8 mouse cellular contexts compared by ENCODE assay signal in the genomic region with DNA sequence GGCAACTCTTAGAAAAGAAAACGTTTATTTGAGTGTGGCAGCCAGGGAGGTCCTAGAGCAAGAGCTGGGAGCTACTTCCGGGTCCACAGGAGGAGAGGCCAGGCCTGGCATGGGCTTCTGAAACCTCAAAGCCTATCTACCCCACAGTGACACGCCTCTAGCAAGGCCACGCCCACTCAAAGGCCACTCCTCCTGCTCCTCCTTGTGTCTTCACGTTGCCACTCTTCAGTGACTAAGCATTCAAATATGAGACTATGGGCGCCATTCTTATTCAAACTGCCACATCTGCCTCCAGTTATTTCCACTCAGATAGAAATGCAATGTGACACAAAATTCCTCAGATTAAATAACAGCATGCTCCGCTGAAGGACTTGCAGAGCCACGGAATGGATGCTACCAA. TPM values are rescaled to one million over a fixed set of nuclear protein-coding genes. Genes with fewer than 3 reads are reported as not detected.
DNase-seq lines count a peak whose midpoint lies in the region; ATAC-seq lines count a peak whose summit lies in the region.

No protein-coding gene starts in this region.

- no peaks in the 10 kb centered on the region for H3K9me3 ChIP-seq in forebrain, embryonic 14.5 days (replicated peaks; ENCODE audit: control insufficient read depth, low read length)
- H3K9me3 ChIP-seq in midbrain, embryonic 13.5 days = no peaks in the 10 kb centered on the region

- 24% methylated on average over 8 of the region's 8 CpGs for WGBS in forebrain, embryonic 14.5 days
- WGBS in midbrain, embryonic 13.5 days = 14% methylated on average over 8 of the region's 8 CpGs

- no peak overlapping the region for H3K4me2 ChIP-seq in forebrain, embryonic 14.5 days (ENCODE audit: low read length)
- peak overlapping the region; percentile 16 for H3K4me2 ChIP-seq in midbrain, embryonic 13.5 days (replicated peaks)

- DNase-seq in frontal cortex, postnatal 36 days (ENCODE audit: low spot score in 2 of 2) = no peak
- DNase-seq in T-cell, adult 2 months (ENCODE audit: low spot score) = peak; percentile 28
- peak; percentile 19 for DNase-seq in forebrain, embryonic 14.5 days (ENCODE audit: low spot score)
- peak; percentile 34 to 65 for DNase-seq in kidney, postnatal 25 days
- DNase-seq in thymus, postnatal 25 days = peak; percentile 36
- DNase-seq in right cerebral cortex, postnatal 4 days = no peak

- no peak overlapping the region for H3K27ac ChIP-seq in forebrain, embryonic 14.5 days (ENCODE audit: low read depth, low read length)
- H3K27ac ChIP-seq in midbrain, embryonic 13.5 days = peak overlapping the region; percentile 4; the same call in 1 of the 2 replicates

- H3K4me3 ChIP-seq in forebrain, embryonic 14.5 days (ENCODE audit: low read depth, low read length) = no peak overlapping the region
- no peak overlapping the region for H3K4me3 ChIP-seq in midbrain, embryonic 13.5 days (replicated peaks)

- H3K4me1 ChIP-seq in forebrain, embryonic 14.5 days (ENCODE audit: control insufficient read depth, insufficient read depth, low read length) = no peaks in the 10 kb centered on the region
- peaks cover 7% of the 10 kb centered on the region; the same call in 1 of the 2 replicates for H3K4me1 ChIP-seq in midbrain, embryonic 13.5 days (replicated peaks)

- H3K9ac ChIP-seq in forebrain, embryonic 14.5 days (ENCODE audit: low read length) = no peak overlapping the region
- H3K9ac ChIP-seq in midbrain, embryonic 13.5 days (replicated peaks) = no peak overlapping the region; the same call in 1 of the 2 replicates

- no peaks in the 10 kb centered on the region for H3K27me3 ChIP-seq in forebrain, embryonic 14.5 days (replicated peaks; ENCODE audit: control insufficient read depth, insufficient read depth, low read length)
- H3K27me3 ChIP-seq in midbrain, embryonic 13.5 days = no peaks in the 10 kb centered on the region

- 0 out of 2 replicates have a peak, but pooled peaks cover 7% of the 10 kb centered on the region for H3K36me3 ChIP-seq in forebrain, embryonic 14.5 days (ENCODE audit: control insufficient read depth, insufficient read depth, low read length)
- H3K36me3 ChIP-seq in midbrain, embryonic 13.5 days = peaks cover 44% of the 10 kb centered on the region

- peak; percentile 40; the same call in 1 of the 2 replicates for ATAC-seq in frontal cortex, adult (ENCODE audit: low TSS enrichment)
- no peak for ATAC-seq in forebrain, embryonic 14.5 days
- ATAC-seq in midbrain, embryonic 13.5 days = no peak; the same call in 1 of the 2 replicates

RNA-seq across cellular contexts. Expression of a gene that starts 9.2 kb away (rescaled TPM):
- 30.1 and 32.0 TPM in 2 replicates for polyA plus RNA-seq in forebrain, embryonic 14.5 days (2014; fragmentation: Nextera tagmentation; extraction: Ambion mirVana)
- 50.2 and 50.3 TPM in 2 replicates for polyA plus RNA-seq in midbrain, embryonic 13.5 days (2015; fragmentation: Nextera tagmentation; extraction: Ambion mirVana)

RNA-seq across cellular contexts. Expression of a gene that starts 45.1 kb away (rescaled TPM):
- 351 and 398 TPM in 2 replicates for polyA plus RNA-seq in forebrain, embryonic 14.5 days (2014; fragmentation: Nextera tagmentation; extraction: Ambion mirVana)
- polyA plus RNA-seq in midbrain, embryonic 13.5 days (2015; fragmentation: Nextera tagmentation; extraction: Ambion mirVana) = 371 and 409 TPM in 2 replicates

Comparison
In these comparisons a context has a peak if more than half of its experiments do, and no peak if none do; other contexts are left out.
1. DNase-seq: peak in T-cell, adult 2 months (single experiment), forebrain, embryonic 14.5 days (single experiment), kidney, postnatal 25 days (2 of 2) and thymus, postnatal 25 days (single experiment); none in frontal cortex, postnatal 36 days (0 of 2) and right cerebral cortex, postnatal 4 days (single experiment).